ENCODE assay signal across 8 mouse cellular contexts in the genomic region with DNA sequence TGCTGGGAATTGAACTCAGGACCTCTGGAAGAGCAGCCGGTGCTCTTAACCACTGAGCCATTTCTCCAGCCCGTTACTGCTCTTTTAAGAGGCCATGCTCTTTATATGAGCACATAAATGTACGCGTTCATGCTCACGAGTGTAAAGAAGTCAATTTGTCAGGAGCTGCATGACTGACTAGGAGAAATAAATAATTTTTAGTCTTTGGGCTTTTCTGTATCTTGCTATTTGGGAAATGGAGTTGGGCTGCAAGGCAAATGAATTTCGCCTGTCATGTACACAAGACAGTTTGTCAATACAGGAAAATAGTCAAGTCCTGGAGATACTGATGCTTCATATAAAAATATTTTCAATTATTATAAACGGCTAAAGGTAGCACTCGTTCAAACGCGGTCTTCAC. TPM values are rescaled to one million over a fixed set of nuclear protein-coding genes. Genes with fewer than 3 reads are reported as not detected.
A peak's percentile ranks its signal among the peaks of the same experiment; 100 is the strongest.
DNase-seq lines count a peak whose midpoint lies in the region; ATAC-seq and TF ChIP-seq lines count a peak whose summit lies in the region.

No protein-coding gene starts in this region.

- in situ Hi-C loops in CH12.LX (cut with MboI; ENCODE audit: low pct_ligation_motif_present, low pct_unique_long_range_greater_than_20kb, low sequenced_read_pairs), result no loop called here

- TF ChIP-seq EP300 in CH12.LX (IDR thresholded peaks at IDR 0.05; ENCODE audit: low read length), result no peak

- TF ChIP-seq RAD21 in CH12.LX (IDR thresholded peaks at IDR 0.05; ENCODE audit: low read depth, low read length), result no peak

- no peaks in the 10 kb centered on the region for H3K79me2 ChIP-seq in CH12.LX (replicated peaks; ENCODE audit: control insufficient read depth, extremely low read depth, insufficient read depth, poor library complexity, severe bottlenecking)

- no peak for DNase-seq in heart, adult 11 months
- peak; percentile 6 for DNase-seq in CH12.LX (ENCODE audit: extremely low read depth)
- DNase-seq in liver, embryonic 13.5 days, result no peak
- DNase-seq in urinary bladder, adult 2 months (ENCODE audit: low spot score), result no peak
- DNase-seq in left cerebral cortex, adult 8-10 months (ENCODE audit: low spot score in 2 of 2), result no peak

- peak overlapping the region; percentile 66 for H3K4me3 ChIP-seq in heart, embryonic 11.5 days (ENCODE audit: low read depth, low read length)
- peak overlapping the region; percentile 63 to 70 (median 69) for H3K4me3 ChIP-seq in CH12.LX (replicated peaks in 1 of 3; ENCODE audit: low read depth in 2 of 3, low read length in 2 of 3, poor library complexity in 1 of 3)
- peak overlapping the region; percentile 60 for H3K4me3 ChIP-seq in forebrain, embryonic 12.5 days (replicated peaks)
- H3K4me3 ChIP-seq in liver, embryonic 13.5 days (replicated peaks), result peak overlapping the region; percentile 75

- ATAC-seq in heart, embryonic 11.5 days (replicated peaks; ENCODE audit: insufficient number of reproducible peaks, low FRiP score, low TSS enrichment), result no peak
- no peak for ATAC-seq in forebrain, embryonic 12.5 days (ENCODE audit: low FRiP score)
- no peak for ATAC-seq in liver, embryonic 13.5 days (ENCODE audit: low read depth)
- ATAC-seq in erythroid progenitor cell, adult 5-6 weeks (replicated peaks; ENCODE audit: low FRiP score, poor library complexity, severe bottlenecking), result no peak

- TF ChIP-seq POLR2A in CH12.LX (IDR thresholded peaks at IDR 0.05; ENCODE audit: low read depth, low read length), result no peak

- WGBS in heart, embryonic 11.5 days (ENCODE audit: insufficient replicate concordance), result 50% methylated on average over 10 of the region's 10 CpGs
- WGBS in forebrain, embryonic 12.5 days, result 52% methylated on average over 10 of the region's 10 CpGs
- 35% methylated on average over 10 of the region's 10 CpGs for WGBS in liver, embryonic 13.5 days (ENCODE audit: insufficient replicate concordance)

- H3K4me2 ChIP-seq in heart, embryonic 11.5 days, result peak overlapping the region; percentile 75
- H3K4me2 ChIP-seq in CH12.LX (ENCODE audit: insufficient read depth, low read depth, poor library complexity, severe bottlenecking), result peak overlapping the region; percentile 25; the same call in 1 of the 2 replicates
- H3K4me2 ChIP-seq in forebrain, embryonic 12.5 days, result peak overlapping the region; percentile 67
- H3K4me2 ChIP-seq in liver, embryonic 13.5 days, result peak overlapping the region; percentile 80

- H3K9ac ChIP-seq in heart, embryonic 11.5 days (ENCODE audit: low read depth, low read length), result peak overlapping the region; percentile 89
- peak overlapping the region; percentile 53; the same call in 1 of the 2 replicates for H3K9ac ChIP-seq in CH12.LX (ENCODE audit: insufficient read depth, low read depth)
- peak overlapping the region; percentile 83 for H3K9ac ChIP-seq in forebrain, embryonic 12.5 days
- peak overlapping the region; percentile 89 for H3K9ac ChIP-seq in liver, embryonic 13.5 days

- no peaks in the 10 kb centered on the region for H3K27me3 ChIP-seq in heart, embryonic 11.5 days (ENCODE audit: control insufficient read depth, insufficient read depth, low read length)
- H3K27me3 ChIP-seq in CH12.LX (replicated peaks), result no peaks in the 10 kb centered on the region
- no peaks in the 10 kb centered on the region for H3K27me3 ChIP-seq in forebrain, embryonic 12.5 days
- no peaks in the 10 kb centered on the region for H3K27me3 ChIP-seq in liver, embryonic 13.5 days

- peak overlapping the region; percentile 93 for H3K27ac ChIP-seq in heart, embryonic 11.5 days (ENCODE audit: low read depth, low read length)
- no peak overlapping the region for H3K27ac ChIP-seq in CH12.LX (ENCODE audit: insufficient read depth, low read depth)
- peak overlapping the region; percentile 95 for H3K27ac ChIP-seq in forebrain, embryonic 12.5 days
- peak overlapping the region; percentile 82 for H3K27ac ChIP-seq in liver, embryonic 13.5 days

- no peaks in the 10 kb centered on the region; the same call in 1 of the 2 replicates for H3K36me3 ChIP-seq in heart, embryonic 11.5 days (ENCODE audit: control insufficient read depth, insufficient read depth, low read length)
- peaks cover 2 to 24% of the 10 kb centered on the region in 2 experiments for H3K36me3 ChIP-seq in CH12.LX (replicated peaks in 1 of 2; ENCODE audit: control insufficient read depth in 1 of 2, insufficient read depth in 1 of 2, low read length in 1 of 2)
- H3K36me3 ChIP-seq in forebrain, embryonic 12.5 days (replicated peaks), result peaks cover 27% of the 10 kb centered on the region
- H3K36me3 ChIP-seq in liver, embryonic 13.5 days, result peaks cover 16% of the 10 kb centered on the region; the same call in 1 of the 2 replicates

- dilution Hi-C loops in CH12.LX (cut with MboI; ENCODE audit: extremely low pct_ligation_motif_present, extremely low pct_unique_long_range_greater_than_20kb, low sequenced_read_pairs), result no loop called here

- H3K4me1 ChIP-seq in heart, embryonic 11.5 days (ENCODE audit: control insufficient read depth, insufficient read depth, low read length), result 0 out of 2 replicates have a peak, but pooled peaks cover 2% of the 10 kb centered on the region
- peaks cover 0 to 3% of the 10 kb centered on the region in 2 experiments; a peak in 2 of 4 replicates for H3K4me1 ChIP-seq in CH12.LX (ENCODE audit: control insufficient read depth in 1 of 2, insufficient read depth in 2 of 2)
- H3K4me1 ChIP-seq in forebrain, embryonic 12.5 days, result peaks cover 8% of the 10 kb centered on the region
- H3K4me1 ChIP-seq in liver, embryonic 13.5 days (replicated peaks), result peaks cover 12% of the 10 kb centered on the region

- no peak for TF ChIP-seq CTCF in CH12.LX (conservative IDR thresholded peaks at IDR 0.05 in 1 of 2, IDR thresholded peaks at IDR 0.05 in 1 of 2; ENCODE audit: low read depth in 2 of 2, low read length in 2 of 2)

- no peaks in the 10 kb centered on the region for H3K9me3 ChIP-seq in heart, embryonic 11.5 days (replicated peaks; ENCODE audit: control insufficient read depth, low read length)
- H3K9me3 ChIP-seq in CH12.LX (replicated peaks; ENCODE audit: low read length), result peaks cover 2% of the 10 kb centered on the region
- no peaks in the 10 kb centered on the region for H3K9me3 ChIP-seq in forebrain, embryonic 12.5 days
- H3K9me3 ChIP-seq in liver, embryonic 13.5 days (replicated peaks), result no peaks in the 10 kb centered on the region

TF ChIP-seq in CH12.LX, 34 proteins besides CTCF, POLR2A, EP300 and RAD21 (continues in another document):
- no peak for TF ChIP-seq JUND (conservative IDR thresholded peaks at IDR 0.05; ENCODE audit: low read depth, low read length)

RNA-seq across cellular contexts. Expression of a gene that starts 0.8 kb away (rescaled TPM):
- 7.0 and 10.0 TPM in 2 replicates for polyA plus RNA-seq in heart, embryonic 11.5 days (2014; fragmentation: Nextera tagmentation; extraction: Ambion mirVana)
- total RNA-seq in CH12.LX (2012; rRNA removed) (4.3 and 4.7 TPM in 2 replicates), CH12.LX (2014; rRNA removed) (3.8 and 4.1 TPM in 2 replicates)
- polyA plus RNA-seq in CH12.LX (2012; ENCODE audit: insufficient read length, low read depth), result 6.7 and 6.9 TPM in 2 replicates
- polyA plus RNA-seq in forebrain, embryonic 12.5 days (2016; fragmentation: Nextera tagmentation; extraction: Ambion mirVana), result 15.4 and 16.5 TPM in 2 replicates
- polyA plus RNA-seq in liver, embryonic 13.5 days (2015; fragmentation: Nextera tagmentation; extraction: Ambion mirVana), result 2.0 and 2.6 TPM in 2 replicates
- polyA plus RNA-seq in urinary bladder, adult 2 months (2012; rRNA removed), result 7.7 TPM in 2 replicates
- total RNA-seq in erythroid progenitor cell, adult 5-6 weeks (2015; ENCODE audit: low replicate concordance), result 4.0 and 4.2 TPM in 2 replicates
- total RNA-seq in erythroid progenitor cell, adult 5-6 weeks (2017; ENCODE audit: low replicate concordance), result 0.98 and 2.6 TPM in 2 replicates
- total RNA-seq in left cerebral cortex, adult 8-10 months (2022), result 10 to 100 TPM; 16.6 to 17.9 (median 17.6) TPM

RNA-seq across cellular contexts. Expression of a gene that starts 30.7 kb away (rescaled TPM):
- 28.8 and 30.4 TPM in 2 replicates for polyA plus RNA-seq in heart, embryonic 11.5 days (2014; fragmentation: Nextera tagmentation; extraction: Ambion mirVana)
- total RNA-seq in CH12.LX (2012; rRNA removed) (10.6 and 12.9 TPM in 2 replicates), CH12.LX (2014; rRNA removed) (12.6 and 15.1 TPM in 2 replicates)
- 10.8 and 11.5 TPM in 2 replicates for polyA plus RNA-seq in CH12.LX (2012; ENCODE audit: insufficient read length, low read depth)
- 10.3 and 12.1 TPM in 2 replicates for polyA plus RNA-seq in forebrain, embryonic 12.5 days (2016; fragmentation: Nextera tagmentation; extraction: Ambion mirVana)
- polyA plus RNA-seq in liver, embryonic 13.5 days (2015; fragmentation: Nextera tagmentation; extraction: Ambion mirVana), result 8.5 and 10.9 TPM in 2 replicates
- polyA plus RNA-seq in urinary bladder, adult 2 months (2012; rRNA removed), result 8.7 and 9.0 TPM in 2 replicates
- 2.5 and 5.4 TPM in 2 replicates for total RNA-seq in erythroid progenitor cell, adult 5-6 weeks (2015; ENCODE audit: low replicate concordance)
- total RNA-seq in erythroid progenitor cell, adult 5-6 weeks (2017; ENCODE audit: low replicate concordance), result 4.1 and 4.2 TPM in 2 replicates
- 1 to 10 TPM; 4.0 to 6.8 (median 4.9) TPM for total RNA-seq in left cerebral cortex, adult 8-10 months (2022)

RNA-seq across cellular contexts. Expression of a gene that starts 45.1 kb away (rescaled TPM):
- 4.1 and 6.2 TPM in 2 replicates for polyA plus RNA-seq in heart, embryonic 11.5 days (2014; fragmentation: Nextera tagmentation; extraction: Ambion mirVana)
- 3.4 and 3.5 TPM in 2 replicates for total RNA-seq in CH12.LX (2012; rRNA removed)
- total RNA-seq in CH12.LX (2014; rRNA removed), result 3.4 and 3.9 TPM in 2 replicates
- 2.7 and 3.1 TPM in 2 replicates for polyA plus RNA-seq in CH12.LX (2012; ENCODE audit: insufficient read length, low read depth)
- 6.6 and 7.6 TPM in 2 replicates for polyA plus RNA-seq in forebrain, embryonic 12.5 days (2016; fragmentation: Nextera tagmentation; extraction: Ambion mirVana)
- polyA plus RNA-seq in liver, embryonic 13.5 days (2015; fragmentation: Nextera tagmentation; extraction: Ambion mirVana), result 0.58 TPM in 2 replicates
- polyA plus RNA-seq in urinary bladder, adult 2 months (2012; rRNA removed), result 7.5 and 8.1 TPM in 2 replicates
- total RNA-seq in erythroid progenitor cell, adult 5-6 weeks (2015; ENCODE audit: low replicate concordance), result 0.36 TPM in 1 of 2 replicates, not detected in the other
- total RNA-seq in erythroid progenitor cell, adult 5-6 weeks (2017; ENCODE audit: low replicate concordance), result 0.39 TPM in 1 of 2 replicates, not detected in the other
- 1 to 10 TPM; 8.0 to 9.5 (median 8.8) TPM for total RNA-seq in left cerebral cortex, adult 8-10 months (2022)

RNA-seq across cellular contexts. Expression of a gene that starts 46.7 kb away (rescaled TPM):
- 9.3 and 9.4 TPM in 2 replicates for polyA plus RNA-seq in heart, embryonic 11.5 days (2014; fragmentation: Nextera tagmentation; extraction: Ambion mirVana)
- 8.4 and 9.1 TPM in 2 replicates for total RNA-seq in CH12.LX (2012; rRNA removed)
- 9.0 and 9.1 TPM in 2 replicates for total RNA-seq in CH12.LX (2014; rRNA removed)
- polyA plus RNA-seq in CH12.LX (2012; ENCODE audit: insufficient read length, low read depth), result 8.6 and 9.7 TPM in 2 replicates
- polyA plus RNA-seq in forebrain, embryonic 12.5 days (2016; fragmentation: Nextera tagmentation; extraction: Ambion mirVana), result 13.4 and 15.1 TPM in 2 replicates
- 1.9 and 2.3 TPM in 2 replicates for polyA plus RNA-seq in liver, embryonic 13.5 days (2015; fragmentation: Nextera tagmentation; extraction: Ambion mirVana)
- 6.0 and 6.8 TPM in 2 replicates for polyA plus RNA-seq in urinary bladder, adult 2 months (2012; rRNA removed)
- total RNA-seq in erythroid progenitor cell, adult 5-6 weeks (2015; ENCODE audit: low replicate concordance), result 2.9 TPM in 1 of 2 replicates, not detected in the other
- 0.83 and 2.1 TPM in 2 replicates for total RNA-seq in erythroid progenitor cell, adult 5-6 weeks (2017; ENCODE audit: low replicate concordance)
- 10 to 100 TPM; 17.5 to 22.5 (median 18.0) TPM for total RNA-seq in left cerebral cortex, adult 8-10 months (2022)

Comparison
In these comparisons a context has a peak if more than half of its experiments do, and no peak if none do; other contexts are left out.
1. H3K4me2 ChIP-seq: peak in every context shown above with its lines; median percentile 80 in liver, embryonic 13.5 days; 75 in heart, embryonic 11.5 days; 67 in forebrain, embryonic 12.5 days; 25 in CH12.LX.